Mouse (Mus musculus) embryonic facial prominence, embryonic 14.5 days (tissue): ENCODE measurements at regions not wholly inside any gene's neighbourhood (a gene's known extent, or its start where the extent isn't known, plus 50 kb on each side); places are given as distances from the start of the nearest gene placed in this dataset.

Source experiments
- ATAC-seq: fragments of 200-750 bp; cut with Nextera tagmentation; 2 replicates; pipeline ENCODE4 v1.8.0; 2017; ENCODE audit warnings: low read depth, moderate number of reproducible peaks, moderate TSS enrichment
- DNase-seq: peaks from one replicate; pipeline ENCODE4 v3.0.0-alpha.2; 2015; ENCODE audit warnings: low spot score
- H3K27ac ChIP-seq: fragments of 300-500 bp; sonication (generic); replicated peaks from 2 replicates; pipeline ENCODE4 v1.5.1; 2014; ENCODE audit warnings: low read depth, mild to moderate bottlenecking, low read length, moderate library complexity
- H3K27me3 ChIP-seq: fragments of 300-500 bp; sonication (generic); replicated peaks from 2 replicates; pipeline ENCODE4 v1.6.1; 2014; ENCODE audit warnings: low read length; ENCODE audit not compliant: control insufficient read depth, insufficient read depth
- H3K36me3 ChIP-seq: fragments of 300-500 bp; sonication (generic); 2 replicates; pipeline ENCODE4 v1.6.1; 2014; ENCODE audit warnings: low read length, mixed read lengths; ENCODE audit not compliant: control insufficient read depth, insufficient read depth
- H3K4me1 ChIP-seq: fragments of 300-500 bp; sonication (generic); 2 replicates; pipeline ENCODE4 v1.6.1; 2014; ENCODE audit warnings: antibody characterized with exemption, low read length; ENCODE audit not compliant: control insufficient read depth, insufficient read depth
- H3K4me2 ChIP-seq: fragments of 300-500 bp; sonication (generic); 2 replicates; pipeline ENCODE4 v1.6.1; 2014; ENCODE audit warnings: low read depth, mild to moderate bottlenecking, low read length, moderate library complexity, mixed read lengths
- H3K4me3 ChIP-seq: fragments of 300-500 bp; sonication (generic); 2 replicates; pipeline ENCODE4 v1.5.1; 2014; ENCODE audit warnings: low read depth, mild to moderate bottlenecking, low read length
- H3K9ac ChIP-seq: fragments of 300-500 bp; sonication (generic); 2 replicates; pipeline ENCODE4 v1.6.1; 2014; ENCODE audit warnings: low read depth, mild to moderate bottlenecking, low read length, moderate library complexity, mixed read lengths
- H3K9me3 ChIP-seq: fragments of 300-500 bp; sonication (generic); 2 replicates; pipeline ENCODE4 v1.6.1; 2016; ENCODE audit warnings: low read length; ENCODE audit not compliant: control insufficient read depth
- WGBS: fragments of 180-500 bp; shearing (Covaris S2); extraction: QIAGEN DNeasy Blood & Tissue Kit; methylation state at CpG from one replicate; pipeline ENCODE4 v1.1.7; 2014; 5-methylcytosine and 5-hydroxymethylcytosine counted together

DNA sequence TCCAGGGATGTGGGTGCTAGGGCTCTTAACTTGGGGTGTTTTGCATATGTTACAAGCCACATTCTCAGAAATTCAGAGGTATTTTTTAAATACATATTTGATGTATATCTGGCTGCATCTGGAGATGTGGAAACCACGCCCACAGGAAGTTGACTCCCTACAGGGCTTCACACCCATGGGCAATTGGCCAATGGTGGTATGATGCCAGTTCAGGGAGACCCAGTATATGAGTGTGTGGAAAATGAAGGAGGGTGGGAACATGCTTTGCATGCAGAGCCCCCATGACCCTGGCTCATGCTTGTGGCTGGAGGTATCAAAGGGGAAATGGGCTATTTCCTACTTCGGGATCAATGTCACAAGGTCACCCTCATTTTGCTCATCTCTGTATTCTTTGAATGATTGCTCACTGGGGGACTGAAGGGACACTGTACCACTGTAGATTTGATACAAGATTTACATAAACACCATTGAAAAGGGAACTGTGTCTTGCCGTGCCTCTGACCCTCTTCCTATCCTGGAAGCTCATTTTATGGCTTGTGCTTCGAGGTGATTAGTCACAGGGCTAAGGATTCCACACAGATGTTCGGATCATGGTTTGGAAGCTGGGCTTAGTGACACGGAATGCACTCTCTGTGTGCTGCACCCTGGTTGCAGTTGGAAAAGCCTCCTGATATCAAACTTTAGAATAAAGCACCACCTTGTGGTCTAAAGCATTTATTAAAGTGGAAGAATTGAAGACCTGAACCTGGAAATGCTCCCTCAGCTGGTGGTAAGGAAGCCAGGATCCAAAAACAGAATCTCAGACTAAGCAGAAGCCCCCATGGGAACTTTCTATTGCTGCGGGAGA, 56.8 kb upstream of the Edn1 start:
- 43% methylated on average over 7 of the region's 7 CpGs for WGBS
- ATAC-seq (peak; percentile 50; the same call in 1 of the 2 replicates), DNase-seq (peak; percentile 89)
- Histone ChIP-seq H3K4me3 (no peak overlapping the region), H3K27me3 (no peaks in the 10 kb centered on the region), H3K9ac (no peak overlapping the region), H3K36me3 (no peaks in the 10 kb centered on the region), H3K27ac (no peak overlapping the region), H3K4me2 (no peak overlapping the region), H3K4me1 (0 out of 2 replicates have a peak, but pooled peaks cover 5% of the 10 kb centered on the region), H3K9me3 (peaks cover 7% of the 10 kb centered on the region; the same call in 1 of the 2 replicates)

DNA sequence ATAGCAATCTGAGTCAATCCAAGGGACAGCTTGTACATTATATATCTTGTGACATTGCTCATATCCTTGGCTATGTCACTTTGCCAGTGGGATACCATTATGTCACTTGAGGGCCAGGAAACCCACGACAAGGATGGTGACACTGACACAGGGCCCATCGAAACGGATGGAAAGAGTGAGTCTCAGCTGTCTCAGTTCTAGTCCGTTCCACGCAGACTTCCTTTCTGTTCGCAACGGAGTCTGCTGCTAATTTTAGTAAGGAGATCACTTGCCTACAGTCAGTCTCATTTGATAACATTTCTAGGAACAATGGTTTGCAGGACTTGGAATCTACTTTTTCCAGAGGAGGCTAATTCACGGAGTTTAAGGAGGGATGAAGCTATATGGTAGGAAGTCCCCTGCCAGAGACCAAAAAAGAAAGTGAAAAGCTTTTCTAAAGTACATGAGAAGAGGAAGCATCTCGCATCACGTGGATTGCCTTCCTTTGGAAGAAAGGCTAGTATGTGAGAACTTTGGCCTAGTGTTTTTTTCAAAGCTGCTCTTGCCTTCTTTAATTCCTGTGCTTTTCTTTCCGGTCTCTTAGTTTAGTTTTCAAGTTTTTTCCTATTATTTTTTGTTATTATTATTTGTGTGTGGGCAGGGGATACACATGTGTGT, 55.4 kb upstream of the Edn1 start:
- Histone ChIP-seq H3K4me1 (0 out of 2 replicates have a peak, but pooled peaks cover 5% of the 10 kb centered on the region), H3K4me2 (no peak overlapping the region), H3K27me3 (no peaks in the 10 kb centered on the region), H3K9ac (no peak overlapping the region), H3K36me3 (no peaks in the 10 kb centered on the region), H3K27ac (no peak overlapping the region), H3K4me3 (no peak overlapping the region), H3K9me3 (peaks cover under 1% of the 10 kb centered on the region; the same call in 1 of the 2 replicates)
- 79% methylated on average over 11 of the region's 11 CpGs for WGBS
- no peak for ATAC-seq
- DNase-seq = no peak
